Mouse (Mus musculus): ENCODE data around the gene D10Jhu81e. TPM values are rescaled to one million over a fixed set of nuclear protein-coding genes. Genes with fewer than 3 reads are reported as not detected.

Gene D10Jhu81e
- polyA plus RNA-seq, 1 experiment = 73.6 TPM

- Histone ChIP-seq H3K4me2 (ENCODE audit: low read depth) (no peak overlapping the region), H3K36me3 (ENCODE audit: control insufficient read depth, insufficient read depth) (no peaks in the 10 kb centered on the region), H3K27me3 (ENCODE audit: control insufficient read depth, insufficient read depth, insufficient read length) (peaks cover 14% of the 10 kb centered on the region), H3K4me3 (no peak overlapping the region), H3K79me2 (ENCODE audit: control insufficient read depth, insufficient read depth) (no peaks in the 10 kb centered on the region), H3ac (ENCODE audit: control insufficient read depth, insufficient read length) (no peak overlapping the region)
- TF ChIP-seq REST (IDR thresholded peaks at IDR 0.05; ENCODE audit: insufficient read depth, insufficient read length) = no peak
- TF ChIP-seq MAX (IDR thresholded peaks at IDR 0.05; ENCODE audit: low read depth) = no peak
- no peak for TF ChIP-seq TCF3 (IDR thresholded peaks at IDR 0.05; ENCODE audit: insufficient read length, low read depth)
- TF ChIP-seq POLR2A (IDR thresholded peaks at IDR 0.05; ENCODE audit: insufficient read length, low read depth) = no peak
- no peak for TF ChIP-seq MYOD1 (IDR thresholded peaks at IDR 0.05; ENCODE audit: control insufficient read depth in 1 of 3, insufficient read length in 2 of 3, low read depth in 2 of 3)
- no peak for TF ChIP-seq SRF (IDR thresholded peaks at IDR 0.05; ENCODE audit: control insufficient read depth, insufficient read length, low read depth)
- TF ChIP-seq POLR2AphosphoS2 (IDR thresholded peaks at IDR 0.05; ENCODE audit: insufficient read length, low read depth) = no peak
- no peak for TF ChIP-seq CEBPB (IDR thresholded peaks at IDR 0.05; ENCODE audit: insufficient read depth, poor library complexity, severe bottlenecking)
- no peak for TF ChIP-seq E2F4 (IDR thresholded peaks at IDR 0.05; ENCODE audit: insufficient read depth)
- TF ChIP-seq TCF12 (IDR thresholded peaks at IDR 0.05; ENCODE audit: insufficient read depth, poor library complexity, severe bottlenecking) = no peak
- no peak for TF ChIP-seq MYOG (IDR thresholded peaks at IDR 0.05; ENCODE audit: control insufficient read depth in 1 of 3, insufficient read depth in 1 of 3, insufficient read length in 2 of 3, low read depth in 2 of 3)
- no peak for TF ChIP-seq USF1 (IDR thresholded peaks at IDR 0.05; ENCODE audit: low read depth)
Observed at GRCm38 (mm10) chr10:78119422-78119821, 50.2 kb downstream of the D10Jhu81e start.

DNA sequence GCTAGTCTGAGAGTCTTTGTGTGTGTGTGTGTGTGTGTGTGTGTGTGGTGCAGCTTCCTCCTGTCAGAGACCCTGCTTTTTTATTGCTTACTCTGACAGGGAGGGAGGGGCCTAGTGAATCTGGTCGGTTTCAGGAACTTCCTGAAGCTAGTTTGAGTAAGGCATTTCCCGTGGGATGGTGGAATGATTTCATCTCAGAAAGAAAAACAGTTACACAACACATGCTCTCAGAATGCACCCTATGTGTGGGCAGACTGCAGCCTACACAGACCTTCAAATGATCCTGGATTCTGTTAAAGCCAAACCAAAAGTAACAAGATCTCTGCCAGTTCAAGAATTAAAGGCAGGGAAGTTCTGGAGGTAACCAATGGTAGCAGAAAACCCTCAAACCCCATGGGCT, 54.4 kb downstream of the D10Jhu81e start:
- Histone ChIP-seq H3K4me3 (no peak overlapping the region), H3K79me2 (ENCODE audit: control insufficient read depth, insufficient read depth) (no peaks in the 10 kb centered on the region), H3K27me3 (ENCODE audit: control insufficient read depth, insufficient read depth, insufficient read length) (peaks cover 12% of the 10 kb centered on the region), H3K36me3 (ENCODE audit: control insufficient read depth, insufficient read depth) (no peaks in the 10 kb centered on the region), H3ac (ENCODE audit: control insufficient read depth, insufficient read length) (no peak overlapping the region), H3K4me2 (ENCODE audit: low read depth) (no peak overlapping the region)
- TF ChIP-seq REST (IDR thresholded peaks at IDR 0.05; ENCODE audit: insufficient read depth, insufficient read length) (no peak), USF1 (IDR thresholded peaks at IDR 0.05; ENCODE audit: low read depth) (no peak)

DNA sequence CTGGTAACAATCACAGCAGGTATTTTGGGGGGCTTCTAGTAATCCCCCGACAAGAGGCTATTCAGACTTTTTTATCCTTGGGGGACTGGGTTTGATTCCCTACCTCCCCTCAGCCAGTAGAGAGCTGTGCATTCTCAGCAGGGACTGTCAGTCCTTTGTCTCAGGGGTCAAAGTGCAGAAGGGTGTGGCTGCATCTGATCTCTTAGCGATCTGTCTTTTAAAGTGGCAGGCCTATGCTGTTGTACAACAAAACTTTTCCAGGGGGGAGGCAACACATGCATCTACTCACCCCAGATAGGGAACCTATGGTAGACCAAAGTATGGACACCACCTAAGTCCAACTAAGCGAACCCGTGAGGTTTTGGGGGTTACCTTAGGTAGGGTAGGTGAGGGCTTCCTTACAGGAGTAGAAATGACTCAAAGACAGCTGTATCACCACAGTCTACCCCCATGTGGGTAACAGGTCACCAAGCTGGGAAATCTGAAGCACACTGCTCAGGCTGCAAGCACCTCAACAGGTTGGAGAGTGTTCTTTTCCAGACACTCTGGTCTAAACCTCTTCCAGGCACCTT, 55.0 kb downstream of the D10Jhu81e start:
- no peaks in the 10 kb centered on the region for H3K36me3 ChIP-seq (ENCODE audit: control insufficient read depth, insufficient read depth)
- H3K79me2 ChIP-seq (ENCODE audit: control insufficient read depth, insufficient read depth) = no peaks in the 10 kb centered on the region
- no peak overlapping the region for H3K4me2 ChIP-seq (ENCODE audit: low read depth)
- H3K27me3 ChIP-seq (ENCODE audit: control insufficient read depth, insufficient read depth, insufficient read length) = peaks cover 6% of the 10 kb centered on the region
- no peak overlapping the region for H3K4me3 ChIP-seq
- no peak overlapping the region for H3ac ChIP-seq (ENCODE audit: control insufficient read depth, insufficient read length)
- TF ChIP-seq POLR2AphosphoS2 (IDR thresholded peaks at IDR 0.05; ENCODE audit: insufficient read length, low read depth) (no peak), MAX (IDR thresholded peaks at IDR 0.05; ENCODE audit: low read depth) (no peak), POLR2A (IDR thresholded peaks at IDR 0.05; ENCODE audit: insufficient read length, low read depth) (no peak), CEBPB (IDR thresholded peaks at IDR 0.05; ENCODE audit: insufficient read depth, poor library complexity, severe bottlenecking) (no peak), E2F4 (IDR thresholded peaks at IDR 0.05; ENCODE audit: insufficient read depth) (no peak), MYOD1 (IDR thresholded peaks at IDR 0.05; ENCODE audit: control insufficient read depth in 1 of 3, insufficient read length in 2 of 3, low read depth in 2 of 3) (no peak), MYOG (IDR thresholded peaks at IDR 0.05; ENCODE audit: control insufficient read depth in 1 of 3, insufficient read depth in 1 of 3, insufficient read length in 2 of 3, low read depth in 2 of 3) (no peak), TCF12 (IDR thresholded peaks at IDR 0.05; ENCODE audit: insufficient read depth, poor library complexity, severe bottlenecking) (no peak), SRF (IDR thresholded peaks at IDR 0.05; ENCODE audit: control insufficient read depth, insufficient read length, low read depth) (no peak), TCF3 (IDR thresholded peaks at IDR 0.05; ENCODE audit: insufficient read length, low read depth) (no peak)

Other genes starting within 250 kb of the D10Jhu81e start
- not detected for gene Trpm2, start 199.2 kb downstream of the D10Jhu81e start, polyA plus RNA-seq (2012; fragmentation: generic; extraction: Trizol)
- gene 1810043G02Rik, start 191.3 kb downstream of the D10Jhu81e start, polyA plus RNA-seq (2012; fragmentation: generic; extraction: Trizol) = 12.8 TPM
- 122 TPM for gene Pfkl, start 159.7 kb downstream of the D10Jhu81e start, polyA plus RNA-seq (2012; fragmentation: generic; extraction: Trizol)
- 1.1 TPM for gene Dnmt3l, start 127.8 kb downstream of the D10Jhu81e start, polyA plus RNA-seq (2012; fragmentation: generic; extraction: Trizol)
- 0.38 TPM for gene Aire, start 126.2 kb downstream of the D10Jhu81e start, polyA plus RNA-seq (2012; fragmentation: generic; extraction: Trizol)
- gene Icosl, start 100.5 kb downstream of the D10Jhu81e start, polyA plus RNA-seq (2012; fragmentation: generic; extraction: Trizol) = 0.02 TPM
- gene Pwp2, start 15.4 kb upstream of the D10Jhu81e start, polyA plus RNA-seq (2012; fragmentation: generic; extraction: Trizol) = 22.1 TPM
- gene Trappc10, start 74.9 kb upstream of the D10Jhu81e start, polyA plus RNA-seq (2012; fragmentation: generic; extraction: Trizol) = 24.6 TPM
- 183 TPM for gene Agpat3, start 182.7 kb upstream of the D10Jhu81e start, polyA plus RNA-seq (2012; fragmentation: generic; extraction: Trizol)
- gene Rrp1, start 243.3 kb upstream of the D10Jhu81e start, polyA plus RNA-seq (2012; fragmentation: generic; extraction: Trizol) = 180 TPM